11 mouse cellular contexts compared by ENCODE assay signal in genomic region chr2:178635685-178636084, GRCm38 (mm10).
A peak's percentile ranks its signal among the peaks of the same experiment; 100 is the strongest.
DNase-seq lines count a peak whose midpoint lies in the region; ATAC-seq lines count a peak whose summit lies in the region.
"Had no signal": no experiment of that assay in that cellular context is flagged by ENCODE, and none has a peak within 500 bp of the region (broad histone marks: within the 10 kb centered on the region; RNA-seq: fewer than 3 reads in every experiment).

No protein-coding gene starts in this region.

- no peak overlapping the region for H3K4me2 ChIP-seq in neural tube, embryonic 12.5 days (replicated peaks)
- no peak overlapping the region for H3K4me2 ChIP-seq in hindbrain, embryonic 16.5 days (ENCODE audit: low read length)

- ATAC-seq in neural tube, embryonic 12.5 days (ENCODE audit: low FRiP score, low read depth): peak; percentile 35; the same call in 1 of the 2 replicates
- peak; percentile 78 for ATAC-seq in hindbrain, embryonic 16.5 days
- ATAC-seq in erythroid progenitor cell, adult 5-6 weeks (replicated peaks; ENCODE audit: low FRiP score, poor library complexity, severe bottlenecking): no peak

- no peaks in the 10 kb centered on the region for H3K9me3 ChIP-seq in neural tube, embryonic 12.5 days
- no peaks in the 10 kb centered on the region for H3K9me3 ChIP-seq in hindbrain, embryonic 16.5 days (ENCODE audit: control insufficient read depth, low read length)

- no peaks in the 10 kb centered on the region for H3K27me3 ChIP-seq in neural tube, embryonic 12.5 days (replicated peaks)
- no peaks in the 10 kb centered on the region for H3K27me3 ChIP-seq in hindbrain, embryonic 16.5 days (replicated peaks; ENCODE audit: control insufficient read depth, insufficient read depth, low read length)

- no peak overlapping the region for H3K27ac ChIP-seq in neural tube, embryonic 12.5 days
- no peak overlapping the region for H3K27ac ChIP-seq in hindbrain, embryonic 16.5 days (ENCODE audit: low read depth, low read length)

- H3K36me3 ChIP-seq in neural tube, embryonic 12.5 days: no peaks in the 10 kb centered on the region
- no peaks in the 10 kb centered on the region for H3K36me3 ChIP-seq in hindbrain, embryonic 16.5 days (ENCODE audit: control insufficient read depth, insufficient read depth, low read length)

- peaks cover 12% of the 10 kb centered on the region for H3K4me1 ChIP-seq in neural tube, embryonic 12.5 days
- peaks cover 8% of the 10 kb centered on the region for H3K4me1 ChIP-seq in hindbrain, embryonic 16.5 days (ENCODE audit: control insufficient read depth, insufficient read depth, low read depth, low read length)

- H3K4me3 ChIP-seq in neural tube, embryonic 12.5 days: no peak overlapping the region
- no peak overlapping the region for H3K4me3 ChIP-seq in hindbrain, embryonic 16.5 days (ENCODE audit: low read length)
- H3K4me3 ChIP-seq: myocyte had no signal

- no peak overlapping the region for H3K9ac ChIP-seq in neural tube, embryonic 12.5 days
- no peak overlapping the region for H3K9ac ChIP-seq in hindbrain, embryonic 16.5 days (ENCODE audit: low read depth, low read length)

- DNase-seq in neural tube, embryonic 10.5 days (ENCODE audit: extremely low spot score, low spot score): no peak
- DNase-seq in lung, postnatal 36 days: peak; percentile 36
- no peak for DNase-seq in adrenal gland, adult 18-20 months (ENCODE audit: low spot score in 2 of 2)
- DNase-seq in B cell, adult 2 months: no peak
- DNase-seq in layer of hippocampus, adult 18-20 months (ENCODE audit: low spot score in 2 of 2): no peak
- DNase-seq: cerebellum, adult 18-20 months; heart, postnatal 4 days had no signal

- 43% methylated on average over 4 of the region's 4 CpGs for WGBS in neural tube, embryonic 12.5 days
- WGBS in hindbrain, embryonic 16.5 days: 38% methylated on average over 4 of the region's 4 CpGs
